Mouse (Mus musculus) hindbrain, embryonic 16.5 days (tissue): ENCODE data around the gene Eaf1. TPM values are rescaled to one million over a fixed set of nuclear protein-coding genes. Genes with fewer than 3 reads are reported as not detected.

ENCODE experiments used
- ATAC-seq: fragments of 200-750 bp; cut with Nextera tagmentation; 2 replicates; pipeline ENCODE4 v1.8.0; 2017; ENCODE audit warnings: moderate TSS enrichment, moderate library complexity
- H3K27ac ChIP-seq: fragments of 300-500 bp; sonication (generic); 2 replicates; pipeline ENCODE4 v1.5.1; 2014; ENCODE audit warnings: low read depth, mild to moderate bottlenecking, control low read depth, low read length, moderate library complexity
- H3K27me3 ChIP-seq: fragments of 300-500 bp; sonication (generic); replicated peaks from 2 replicates; pipeline ENCODE4 v1.6.1; 2014; ENCODE audit warnings: low read length; ENCODE audit not compliant: control insufficient read depth, insufficient read depth
- H3K36me3 ChIP-seq: fragments of 300-500 bp; sonication (generic); 2 replicates; pipeline ENCODE4 v1.6.1; 2014; ENCODE audit warnings: mild to moderate bottlenecking, low read length, moderate library complexity, mixed read lengths; ENCODE audit not compliant: control insufficient read depth, insufficient read depth
- H3K4me1 ChIP-seq: fragments of 300-500 bp; sonication (generic); 2 replicates; pipeline ENCODE4 v1.6.1; 2014; ENCODE audit warnings: low read depth, low read length; ENCODE audit not compliant: control insufficient read depth, insufficient read depth
- H3K4me2 ChIP-seq: fragments of 300-500 bp; sonication (generic); 2 replicates; pipeline ENCODE4 v1.6.1; 2014; ENCODE audit warnings: mild to moderate bottlenecking, low read length, control low read depth, moderate library complexity
- H3K4me3 ChIP-seq: fragments of 300-500 bp; sonication (generic); 2 replicates; pipeline ENCODE4 v1.5.1; 2014; ENCODE audit warnings: mild to moderate bottlenecking, low read length, control low read depth, moderate library complexity
- H3K9ac ChIP-seq: fragments of 300-500 bp; sonication (generic); 2 replicates; pipeline ENCODE4 v1.6.1; 2014; ENCODE audit warnings: low read depth, mild to moderate bottlenecking, control low read depth, low read length, moderate library complexity
- H3K9me3 ChIP-seq: fragments of 300-500 bp; sonication (generic); 2 replicates; pipeline ENCODE4 v1.6.1; 2014; ENCODE audit warnings: mild to moderate bottlenecking, low read length, moderate library complexity; ENCODE audit not compliant: control insufficient read depth
- WGBS: fragments of 180-500 bp; shearing (Covaris S2); extraction: QIAGEN DNeasy Blood & Tissue Kit; methylation state at CpG from one replicate; pipeline ENCODE4 v1.1.7; 2014; 5-methylcytosine and 5-hydroxymethylcytosine counted together
- polyA plus RNA-seq: library from polyadenylated mRNA; unstranded; fragments of >200 nt; fragmentation: Nextera tagmentation; extraction: Ambion mirVana; gene quantifications from 2 replicates; pipeline ENCODE4 v1.2.1, GENCODE M21; 2015

Eaf1 gene
- polyA plus RNA-seq, 1 experiment from 2014 or later: 7.4 TPM

DNA sequence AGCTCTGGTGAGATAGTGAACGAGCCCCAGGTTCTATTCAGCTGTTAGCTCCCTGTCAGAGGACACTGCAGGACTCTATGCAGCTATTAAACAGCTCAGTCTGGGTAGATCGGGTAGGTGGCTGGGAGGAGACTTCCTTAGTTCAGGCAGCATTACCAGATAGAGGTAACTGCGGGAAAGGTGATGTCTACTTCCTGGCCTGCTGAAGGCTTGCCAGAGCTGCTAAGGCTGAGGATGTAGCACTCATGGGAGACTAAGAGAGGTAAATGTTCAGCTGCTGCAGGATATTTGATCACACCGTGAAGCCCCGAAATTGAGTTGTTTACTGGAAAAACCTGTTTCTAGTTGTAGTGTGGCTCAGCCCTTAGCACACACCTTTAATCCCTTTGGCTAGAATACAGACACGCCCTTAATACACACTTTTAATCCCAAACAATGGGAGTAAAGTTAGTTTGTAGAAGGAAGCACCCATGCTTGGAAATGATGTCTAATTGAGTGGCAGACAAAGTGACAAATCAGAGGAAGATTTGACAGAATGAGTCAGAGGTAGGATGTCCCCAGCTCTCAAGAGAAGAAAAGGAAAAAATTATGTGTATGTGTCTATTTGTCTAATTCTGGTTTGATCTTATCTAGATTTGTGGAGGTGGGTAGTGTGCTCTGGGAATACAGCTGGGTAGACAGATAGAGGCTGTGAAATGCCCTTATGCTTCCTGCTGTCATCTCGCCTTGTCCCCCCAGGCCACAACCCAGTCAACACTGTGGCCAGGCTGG lies 31.0 kb downstream of the Eaf1 start:
- Histone ChIP-seq H3K4me3 (no peak overlapping the region), H3K4me1 (no peaks in the 10 kb centered on the region), H3K4me2 (no peak overlapping the region), H3K36me3 (no peaks in the 10 kb centered on the region), H3K27me3 (no peaks in the 10 kb centered on the region), H3K9me3 (no peaks in the 10 kb centered on the region), H3K9ac (no peak overlapping the region), H3K27ac (no peak overlapping the region)
- no peak for ATAC-seq
- WGBS: 82% methylated on average over 7 of the region's 7 CpGs

DNA sequence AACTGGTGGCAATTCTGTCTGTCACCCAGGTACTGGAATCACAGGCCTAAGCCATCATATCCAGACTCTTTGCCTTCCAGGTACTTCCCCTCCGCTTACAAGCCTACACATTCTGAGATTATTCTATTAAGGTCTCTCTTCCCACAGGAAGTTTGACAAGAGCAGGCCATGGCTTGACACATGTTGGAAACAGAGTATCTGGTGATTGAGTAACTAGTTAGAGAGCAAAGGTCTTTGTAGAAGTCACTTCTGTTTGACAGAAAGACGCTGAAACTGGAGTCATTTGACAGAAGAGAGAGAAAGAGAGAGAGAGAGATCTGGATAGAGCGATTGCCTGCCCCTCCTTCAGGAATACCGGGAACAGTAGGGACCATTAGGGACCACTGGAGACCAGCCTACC lies 36.6 kb downstream of the Eaf1 start:
- H3K4me2 ChIP-seq: no peak overlapping the region
- no peaks in the 10 kb centered on the region for H3K4me1 ChIP-seq
- H3K9me3 ChIP-seq: no peaks in the 10 kb centered on the region
- H3K27me3 ChIP-seq: no peaks in the 10 kb centered on the region
- no peak overlapping the region for H3K9ac ChIP-seq
- H3K36me3 ChIP-seq: no peaks in the 10 kb centered on the region
- 89% methylated on average over 4 of the region's 4 CpGs for WGBS
- ATAC-seq: no peak
- H3K27ac ChIP-seq: no peak overlapping the region
- no peak overlapping the region for H3K4me3 ChIP-seq

- no peak overlapping the region for H3K9ac ChIP-seq
- H3K4me3 ChIP-seq: no peak overlapping the region
- WGBS: 78% methylated on average over 12 of the region's 12 CpGs
- H3K36me3 ChIP-seq: no peaks in the 10 kb centered on the region
- no peaks in the 10 kb centered on the region for H3K9me3 ChIP-seq
- H3K4me2 ChIP-seq: no peak overlapping the region
- H3K4me1 ChIP-seq: no peaks in the 10 kb centered on the region
- no peaks in the 10 kb centered on the region for H3K27me3 ChIP-seq
- no peak overlapping the region for H3K27ac ChIP-seq
- ATAC-seq: no peak
Observed at GRCm38 (mm10) chr14:31531506-31532148, 37.4 kb downstream of the Eaf1 start.

DNA sequence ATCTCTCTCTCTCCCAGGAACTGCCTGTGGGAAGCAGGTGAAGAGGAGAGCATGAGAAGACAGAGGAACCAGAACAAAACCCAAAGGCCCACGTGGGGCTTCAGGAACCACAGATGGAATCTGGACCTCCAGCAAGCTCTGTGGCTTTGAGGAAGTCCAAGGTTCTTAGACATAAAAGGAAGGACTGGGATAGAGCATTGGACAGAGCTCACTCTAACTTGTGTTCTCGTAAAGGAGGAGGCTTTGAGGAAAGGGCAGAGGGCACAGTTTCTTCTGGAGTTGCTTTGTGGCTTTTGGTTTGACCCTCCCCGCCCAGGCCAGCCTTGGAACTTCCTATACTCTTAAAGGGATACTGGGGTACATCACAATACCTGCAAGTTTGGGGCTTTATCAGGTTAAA lies 38.5 kb downstream of the Eaf1 start:
- no peak for ATAC-seq
- WGBS: 63% methylated on average over 3 of the region's 3 CpGs
- Histone ChIP-seq H3K4me2 (no peak overlapping the region), H3K4me1 (no peaks in the 10 kb centered on the region), H3K27me3 (no peaks in the 10 kb centered on the region), H3K4me3 (no peak overlapping the region), H3K9me3 (no peaks in the 10 kb centered on the region), H3K9ac (no peak overlapping the region), H3K36me3 (no peaks in the 10 kb centered on the region), H3K27ac (no peak overlapping the region)

GRCm38 (mm10) chr14:31537298-31537697 lies 43.1 kb downstream of the Eaf1 start:
- no peak overlapping the region for H3K4me3 ChIP-seq
- 75% methylated on average over 6 of the region's 6 CpGs for whole genome bisulfite sequencing
- no peaks in the 10 kb centered on the region for H3K27me3 ChIP-seq
- no peaks in the 10 kb centered on the region for H3K9me3 ChIP-seq
- H3K36me3 ChIP-seq: no peaks in the 10 kb centered on the region
- H3K9ac ChIP-seq: no peak overlapping the region
- H3K4me2 ChIP-seq: no peak overlapping the region
- no peaks in the 10 kb centered on the region for H3K4me1 ChIP-seq
- no peak overlapping the region for H3K27ac ChIP-seq
- ATAC-seq: no peak

DNA sequence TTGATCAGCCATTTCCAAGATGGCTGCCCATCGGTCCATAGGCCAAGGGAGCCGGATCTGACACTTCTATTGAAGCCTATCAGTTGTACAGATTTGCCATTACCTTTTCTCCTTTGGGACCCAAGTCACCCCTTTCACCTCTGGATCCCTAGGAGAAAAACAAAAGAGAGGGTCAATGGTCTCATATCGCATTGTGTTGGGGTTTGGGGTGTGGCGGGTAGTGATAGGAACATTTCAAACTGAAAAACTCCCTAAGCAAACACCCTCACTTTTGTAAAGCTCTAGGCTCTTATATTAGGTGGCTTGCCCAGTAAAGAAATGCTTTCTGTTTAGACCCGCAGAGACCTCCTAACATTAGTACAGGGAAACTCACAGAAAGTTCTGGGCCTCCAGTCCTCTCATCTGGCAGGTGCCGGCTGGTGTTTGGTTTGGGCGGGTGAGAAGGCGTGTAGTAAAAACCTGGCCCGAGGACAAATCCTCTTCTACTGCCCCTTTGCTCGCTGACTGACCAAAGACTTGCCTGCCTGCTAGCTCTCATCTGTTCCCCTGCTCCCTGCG lies 49.8 kb downstream of the Eaf1 start:
- Histone ChIP-seq H3K27ac (no peak overlapping the region), H3K4me1 (no peaks in the 10 kb centered on the region), H3K4me2 (no peak overlapping the region), H3K9me3 (no peaks in the 10 kb centered on the region), H3K36me3 (no peaks in the 10 kb centered on the region), H3K27me3 (no peaks in the 10 kb centered on the region), H3K4me3 (no peak overlapping the region), H3K9ac (no peak overlapping the region)
- 82% methylated on average over 11 of the region's 11 CpGs for WGBS
- no peak for ATAC-seq

GRCm38 (mm10) chr14:31555021-31555420 lies 60.8 kb downstream of the Eaf1 start:
- H3K9me3 ChIP-seq: no peaks in the 10 kb centered on the region
- H3K4me1 ChIP-seq: no peaks in the 10 kb centered on the region
- no peak overlapping the region for H3K9ac ChIP-seq
- no peak overlapping the region for H3K4me2 ChIP-seq
- no peaks in the 10 kb centered on the region for H3K36me3 ChIP-seq
- H3K4me3 ChIP-seq: no peak overlapping the region
- WGBS: 95% methylated on average over 7 of the region's 7 CpGs
- no peak overlapping the region for H3K27ac ChIP-seq
- no peaks in the 10 kb centered on the region for H3K27me3 ChIP-seq
- no peak for ATAC-seq

GRCm38 (mm10) chr14:31555963-31556434 lies 61.8 kb downstream of the Eaf1 start:
- H3K9ac ChIP-seq: no peak overlapping the region
- no peaks in the 10 kb centered on the region for H3K36me3 ChIP-seq
- H3K9me3 ChIP-seq: no peaks in the 10 kb centered on the region
- 70% methylated on average over 14 of the region's 14 CpGs for WGBS
- no peak overlapping the region for H3K27ac ChIP-seq
- H3K4me1 ChIP-seq: no peaks in the 10 kb centered on the region; the same call in 1 of the 2 replicates
- H3K4me3 ChIP-seq: no peak overlapping the region
- ATAC-seq: no peak
- no peaks in the 10 kb centered on the region for H3K27me3 ChIP-seq
- H3K4me2 ChIP-seq: no peak overlapping the region

GRCm38 (mm10) chr14:31556526-31557260 lies 62.5 kb downstream of the Eaf1 start:
- H3K4me2 ChIP-seq: no peak overlapping the region
- no peaks in the 10 kb centered on the region for H3K27me3 ChIP-seq
- no peaks in the 10 kb centered on the region for H3K36me3 ChIP-seq
- H3K27ac ChIP-seq: no peak overlapping the region
- no peak overlapping the region for H3K4me3 ChIP-seq
- H3K9ac ChIP-seq: no peak overlapping the region
- no peaks in the 10 kb centered on the region; the same call in 1 of the 2 replicates for H3K4me1 ChIP-seq
- ATAC-seq: no peak
- 89% methylated on average over 9 of the region's 9 CpGs for WGBS
- H3K9me3 ChIP-seq: no peaks in the 10 kb centered on the region
